Mouse (Mus musculus): ENCODE results near the gene Slc18a2.

The Slc18a2 gene

GRCm38 (mm10) chr19:59273190-59273589, 12.5 kb downstream of the Slc18a2 start:
- peak; percentile 59 for DNase-seq (ENCODE audit: low read depth, low spot score)

- no peak for DNase-seq (ENCODE audit: low read depth, low spot score)
These were observed 15.7 kb downstream of the Slc18a2 start for GRCm38 (mm10) chr19:59276354-59276753.

GRCm38 (mm10) chr19:59280841-59281240, 20.1 kb downstream of the Slc18a2 start:
- peak; percentile 61 for DNase-seq (ENCODE audit: low read depth, low spot score)

GRCm38 (mm10) chr19:59282001-59282400, 21.3 kb downstream of the Slc18a2 start:
- no peak for DNase-seq (ENCODE audit: low read depth, low spot score)

- no peak for DNase-seq (ENCODE audit: low read depth, low spot score)
These were observed 28.3 kb downstream of the Slc18a2 start for GRCm38 (mm10) chr19:59289042-59289441.

GRCm38 (mm10) chr19:59289811-59290210, 29.1 kb downstream of the Slc18a2 start:
- no peak for DNase-seq (ENCODE audit: low read depth, low spot score)

GRCm38 (mm10) chr19:59292183-59292839, 31.6 kb downstream of the Slc18a2 start:
- peak; percentile 71 for DNase-seq (ENCODE audit: low read depth, low spot score)

- DNase-seq (ENCODE audit: low read depth, low spot score): no peak
These were observed 54.6 kb downstream of the Slc18a2 start for GRCm38 (mm10) chr19:59315308-59315707.

- DNase-seq (ENCODE audit: low read depth, low spot score): peak; percentile 63
These were observed 55.9 kb downstream of the Slc18a2 start for GRCm38 (mm10) chr19:59316571-59316970.

GRCm38 (mm10) chr19:59321990-59322389, 61.3 kb downstream of the Slc18a2 start, which contains the start of gene Rps12-ps3:
TSS of gene Rps12-ps3 (plus strand) at chr19:59322290.
- no peak for DNase-seq (ENCODE audit: low read depth, low spot score)

- no peak for DNase-seq (ENCODE audit: low read depth, low spot score)
These were observed 70.1 kb downstream of the Slc18a2 start for GRCm38 (mm10) chr19:59330816-59331225.

- no peak for DNase-seq (ENCODE audit: low read depth, low spot score)
These were observed 76.0 kb downstream of the Slc18a2 start for GRCm38 (mm10) chr19:59336655-59337054.

- no peak for DNase-seq (ENCODE audit: low read depth, low spot score)
These were observed 77.4 kb downstream of the Slc18a2 start for GRCm38 (mm10) chr19:59337872-59338681.

- DNase-seq (ENCODE audit: low read depth, low spot score): no peak
These were observed 79.2 kb downstream of the Slc18a2 start for GRCm38 (mm10) chr19:59339908-59340307.

- DNase-seq (ENCODE audit: low read depth, low spot score): no peak
These were observed 82.3 kb downstream of the Slc18a2 start for GRCm38 (mm10) chr19:59342964-59343363.

- peak; percentile 60 for DNase-seq (ENCODE audit: low read depth, low spot score)
These were observed 83.6 kb downstream of the Slc18a2 start for GRCm38 (mm10) chr19:59344304-59344711.

GRCm38 (mm10) chr19:59345081-59345657, 84.5 kb downstream of the Slc18a2 start:
- DNase-seq (ENCODE audit: low read depth, low spot score): peak; percentile 38

All from brain, adult 2 months (tissue).